Mouse (Mus musculus) MEL (cell line): Measurements from ENCODE around the gene Ap4b1. TPM values are rescaled to one million over a fixed set of nuclear protein-coding genes. Genes with fewer than 3 reads are reported as not detected.

Source experiments
- DNase-seq: peaks from one replicate; pipeline ENCODE4 v3.0.0; 2011; ENCODE audit warnings: low read depth, low spot score
- H3K27ac ChIP-seq: 2 replicates; pipeline ENCODE4 v1.5.1; 2012; ENCODE audit warnings: low read depth, mild to moderate bottlenecking, control low read depth, low read length, moderate library complexity; ENCODE audit not compliant: control insufficient read depth
- H3K27me3 ChIP-seq, 2 experiments: fragments of 150-350 bp in 1 of 2; sonication (generic) in 1 of 2; 2 replicates each; pipeline ENCODE4 v1.6.1; 2012; ENCODE audit warnings: low read length in 2 of 2, mild to moderate bottlenecking in 2 of 2, improper control_type of control experiment in 1 of 2, moderate library complexity in 1 of 2; ENCODE audit not compliant: insufficient read depth in 2 of 2, control insufficient read depth in 1 of 2
- H3K36me3 ChIP-seq, 2 experiments: 2 replicates each; pipeline ENCODE4 v1.6.1; 2012 to 2014; ENCODE audit warnings: low read length in 2 of 2, improper control_type of control experiment in 1 of 2, inconsistent platforms in 1 of 2, mild to moderate bottlenecking in 1 of 2; ENCODE audit not compliant: insufficient read depth in 2 of 2, control insufficient read depth in 1 of 2
- H3K4me1 ChIP-seq, 2 experiments: fragments of 150-350 bp in 1 of 2; sonication (generic) in 1 of 2; 2 replicates each; pipeline ENCODE4 v1.6.1; 2012; ENCODE audit warnings: low read length in 2 of 2, improper control_type of control experiment in 1 of 2, mild to moderate bottlenecking in 1 of 2; ENCODE audit not compliant: insufficient read depth in 2 of 2, control insufficient read depth in 1 of 2
- H3K4me3 ChIP-seq, 2 experiments: fragments of 150-350 bp in 1 of 2; sonication (generic) in 1 of 2; 2 replicates each; pipeline ENCODE4 v1.5.1; 2012; ENCODE audit warnings: low read depth in 2 of 2, low read length in 2 of 2, mild to moderate bottlenecking in 2 of 2, moderate library complexity in 2 of 2, control low read depth in 1 of 2, improper control_type of control experiment in 1 of 2; ENCODE audit not compliant: control insufficient read depth in 1 of 2, insufficient read depth in 1 of 2
- H3K79me2 ChIP-seq: 2 replicates; pipeline ENCODE4 v1.6.1; 2012; ENCODE audit warnings: mild to moderate bottlenecking, low read length, moderate library complexity; ENCODE audit not compliant: control insufficient read depth, poor library complexity, insufficient read depth
- H3K9ac ChIP-seq: 2 replicates; pipeline ENCODE4 v1.6.1; 2012; ENCODE audit warnings: low read depth, mild to moderate bottlenecking, control low read depth, low read length, moderate library complexity; ENCODE audit not compliant: control insufficient read depth, poor library complexity, severe bottlenecking
- H3K9me3 ChIP-seq: fragments of 150-350 bp; sonication (generic); replicated peaks from 2 replicates; pipeline ENCODE4 v1.6.1; 2012; ENCODE audit warnings: mild to moderate bottlenecking, low read length, improper control_type of control experiment, moderate library complexity; ENCODE audit not compliant: insufficient read depth
- ELF1 ChIP-seq: IDR thresholded peaks from 2 replicates; pipeline ENCODE4 v1.6.1; 2014; ENCODE audit warnings: low read depth, mild to moderate bottlenecking, inconsistent platforms, low read length, improper control_type of control experiment, moderate library complexity
- EP300 ChIP-seq, 2 experiments: IDR thresholded peaks; 2 replicates each; pipeline ENCODE4 v1.6.1; 2011; ENCODE audit warnings: improper control_type of control experiment in 2 of 2, low read length in 2 of 2, low read depth in 1 of 2, mild to moderate bottlenecking in 1 of 2
- GABPA ChIP-seq: IDR thresholded peaks from 2 replicates; pipeline ENCODE4 v1.6.1; 2012; ENCODE audit warnings: low read depth, mild to moderate bottlenecking, inconsistent platforms, low read length, improper control_type of control experiment, moderate library complexity
- GATA1 ChIP-seq: IDR thresholded peaks from 2 replicates; pipeline ENCODE4 v1.6.1; 2011; ENCODE audit warnings: low read depth, low read length, improper control_type of control experiment
- JUND ChIP-seq: IDR thresholded peaks from 2 replicates; pipeline ENCODE4 v1.6.1; 2011; ENCODE audit warnings: low read depth, mild to moderate bottlenecking, improper control_type of control experiment, low read length
- KAT2A ChIP-seq: conservative IDR thresholded peaks from 2 replicates; pipeline ENCODE4 v1.6.1; 2012; ENCODE audit warnings: low read depth, low read length, improper control_type of control experiment, inconsistent platforms
- MAFK ChIP-seq: IDR thresholded peaks from 2 replicates; pipeline ENCODE4 v1.6.1; 2011; ENCODE audit warnings: low read depth, mild to moderate bottlenecking, low read length, improper control_type of control experiment, borderline replicate concordance
- MAZ ChIP-seq: IDR thresholded peaks from 2 replicates; pipeline ENCODE4 v1.6.1; 2012; ENCODE audit warnings: low read depth, mild to moderate bottlenecking, inconsistent platforms, low read length, improper control_type of control experiment
- MEF2A ChIP-seq: IDR thresholded peaks from 2 replicates; pipeline ENCODE4 v1.6.1; 2014; ENCODE audit warnings: low read depth, mild to moderate bottlenecking, inconsistent platforms, low read length, improper control_type of control experiment; ENCODE audit not compliant: poor library complexity, insufficient replicate concordance, severe bottlenecking; ENCODE audit errors: extremely low read depth
- MYB ChIP-seq: IDR thresholded peaks from 2 replicates; pipeline ENCODE4 v1.6.1; 2011; ENCODE audit warnings: mild to moderate bottlenecking, low read depth, low read length, improper control_type of control experiment
- SIN3A ChIP-seq: IDR thresholded peaks from 2 replicates; pipeline ENCODE4 v1.6.1; 2012; ENCODE audit warnings: low read length, improper control_type of control experiment, inconsistent platforms
- SMC3 ChIP-seq: IDR thresholded peaks from 2 replicates; pipeline ENCODE4 v1.6.1; 2011; ENCODE audit warnings: low read depth, low read length, improper control_type of control experiment
- TAL1 ChIP-seq: IDR thresholded peaks from 2 replicates; pipeline ENCODE4 v1.6.1; 2012; ENCODE audit warnings: mild to moderate bottlenecking, inconsistent platforms, low read length, moderate library complexity, mixed read lengths
- TCF12 ChIP-seq: IDR thresholded peaks from 2 replicates; pipeline ENCODE4 v1.6.1; 2014; ENCODE audit warnings: low read depth, mild to moderate bottlenecking, inconsistent platforms, low read length, improper control_type of control experiment, moderate library complexity
- UBTF ChIP-seq: IDR thresholded peaks from 2 replicates; pipeline ENCODE4 v1.6.1; 2012; ENCODE audit warnings: low read depth, mild to moderate bottlenecking, inconsistent platforms, low read length, improper control_type of control experiment, moderate library complexity, borderline replicate concordance; ENCODE audit not compliant: insufficient read depth
- polyA plus RNA-seq, 2 experiments: library from polyadenylated mRNA; stranded (reverse) in 1 of 2; unstranded in 1 of 2; fragments of >175 nt in 1 of 2; fragments of >200 nt in 1 of 2; gene quantifications; 2 replicates each; pipeline versions ENCODE4 v1.2.1 to v1.2.4; 2012; ENCODE audit warnings: low replicate concordance in 2 of 2, low read depth in 1 of 2; ENCODE audit not compliant: insufficient read length in 2 of 2, insufficient read depth in 1 of 2, missing spikeins in 1 of 2
- total RNA-seq: library from RNA; depleted of rRNA; stranded (reverse); fragments of 300-350 nt; gene quantifications from 2 replicates; pipeline ENCODE4 v1.2.3, GENCODE M21; 2012

Gene Ap4b1
- total and polyA plus RNA-seq, 3 experiments, result 15.1 to 20.2 TPM; not detected in 1

GRCm38 (mm10) chr3:103832426-103832825 is 23.1 kb downstream of the Ap4b1 start, which contains the start of gene Bcl2l15:
Bcl2l15 (plus strand) TSS chr3:103832601.
- Histone ChIP-seq H3K79me2 (no peaks in the 10 kb centered on the region), H3K4me1 (peaks cover 6 to 10% of the 10 kb centered on the region in 2 experiments), H3K9me3 (no peaks in the 10 kb centered on the region), H3K4me3 (no peak within 1 kb of the TSS), H3K9ac (no peak within 1 kb of the TSS), H3K36me3 (peaks cover 0 to 15% of the 10 kb centered on the region in 2 experiments; a peak in 2 of 4 replicates), H3K27ac (peak within 1 kb of the TSS; percentile 42), H3K27me3 (no peaks in the 10 kb centered on the region)
- DNase-seq, result peak; percentile 28
- peak; percentile 75 for TF ChIP-seq GATA1
- TF ChIP-seq TCF12, result peak; percentile 65; the same call in 1 of the 2 replicates
- TF ChIP-seq TAL1, result no peak
- peak; percentile 76 to 80 for TF ChIP-seq EP300 (IDR thresholded peaks at IDR 0.05; ENCODE audit: low read depth in 1 of 2, low read length in 2 of 2)
- TF ChIP-seq MEF2A, result peak; percentile 20; the same call in 1 of the 2 replicates

GRCm38 (mm10) chr3:103834001-103834400 is 24.7 kb downstream of the Ap4b1 start:
- peaks cover 6 to 10% of the 10 kb centered on the region in 2 experiments for H3K4me1 ChIP-seq
- DNase-seq, result no peak
- H3K27me3 ChIP-seq, result no peaks in the 10 kb centered on the region
- no peak overlapping the region for H3K27ac ChIP-seq
- H3K36me3 ChIP-seq, result peaks cover 0 to 15% of the 10 kb centered on the region in 2 experiments; a peak in 2 of 4 replicates
- TF ChIP-seq GABPA (no peak), SMC3 (no peak), MAFK (no peak), SIN3A (no peak), KAT2A (no peak), ELF1 (no peak), MAZ (no peak), GATA1 (no peak), JUND (no peak), UBTF (no peak), MYB (no peak)
- no peaks in the 10 kb centered on the region for H3K9me3 ChIP-seq
- H3K79me2 ChIP-seq, result no peaks in the 10 kb centered on the region
- no peak overlapping the region for H3K9ac ChIP-seq
- H3K4me3 ChIP-seq, result no peak overlapping the region
